Mouse (Mus musculus): ENCODE results near the gene Agap1.

- TF ChIP-seq CTCF (IDR thresholded peaks at IDR 0.05; ENCODE audit: borderline replicate concordance, extremely low read depth, insufficient read depth, insufficient read length) (no peak), POLR2A (IDR thresholded peaks at IDR 0.05; ENCODE audit: borderline replicate concordance, extremely low read depth, insufficient read depth, insufficient read length, poor library complexity, severe bottlenecking) (no peak)
Observed at GRCm38 (mm10) chr1:89786793-89787192, 332.2 kb downstream of the Agap1 start.

Measured in brain, embryonic 14.5 days (tissue).